Mouse (Mus musculus) lung, postnatal 0 days (tissue): ENCODE measurements around the gene Scap.

Experiments used
- CTCF ChIP-seq: IDR thresholded peaks from 2 replicates; pipeline ENCODE4 v1.5.1; 2016; ENCODE audit warnings: antibody characterized with exemption, mild to moderate bottlenecking
- EP300 ChIP-seq: IDR thresholded peaks from 2 replicates; pipeline ENCODE4 v1.6.1; 2016; ENCODE audit warnings: antibody characterized with exemption, mild to moderate bottlenecking, control low read depth

- no peak for TF ChIP-seq CTCF
- no peak for TF ChIP-seq EP300
Measured at GRCm38 (mm10) chr9:110375668-110376067, 42.6 kb downstream of the Scap start.
